Mouse (Mus musculus): ENCODE results near the gene Tmem204.

DNA sequence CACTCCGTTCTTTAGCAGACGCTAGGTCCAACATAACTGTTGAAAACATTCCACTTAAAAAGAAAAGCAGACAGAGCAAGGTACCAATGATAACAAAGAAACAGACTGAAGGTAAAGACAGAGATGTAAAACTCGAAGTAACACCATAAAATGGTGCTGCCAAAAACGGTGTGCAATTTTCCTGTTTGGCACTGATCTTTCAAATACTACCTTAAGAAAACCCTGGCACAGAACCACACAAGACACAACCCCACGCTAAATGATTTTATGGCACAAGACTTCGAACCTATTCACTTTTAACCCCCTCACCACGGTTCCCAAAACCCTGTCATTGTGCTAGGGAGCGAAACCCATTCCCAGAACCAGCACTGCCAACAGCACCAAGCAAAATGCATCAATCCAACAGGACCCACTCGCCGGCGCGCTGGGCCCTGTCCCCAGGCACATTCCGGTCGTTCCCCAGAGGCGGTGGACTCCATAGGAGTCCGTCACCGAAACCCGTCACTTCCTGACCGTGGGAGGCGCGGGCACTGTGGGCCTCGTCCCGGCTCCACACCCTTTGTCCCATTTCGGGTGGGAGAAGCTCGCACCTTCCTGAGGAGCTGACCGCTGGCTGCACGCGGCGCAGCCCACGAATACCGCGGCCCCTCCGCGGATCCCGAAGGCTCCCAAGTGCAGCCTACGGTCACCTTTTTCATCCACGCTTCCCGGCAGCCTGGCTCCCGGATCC, 68.4 kb downstream of the Tmem204 start:
- no peak for TF ChIP-seq CTCF (IDR thresholded peaks at IDR 0.05; ENCODE audit: insufficient read depth, low read depth, low read length)
- TF ChIP-seq POLR2A (IDR thresholded peaks at IDR 0.05; ENCODE audit: insufficient read depth, low read depth, low read length) = no peak
